Mouse (Mus musculus) spleen, postnatal 0 days (tissue): ENCODE results near the gene Cxcl13. TPM values are rescaled to one million over a fixed set of nuclear protein-coding genes. Genes with fewer than 3 reads are reported as not detected.

Experiments
- polyA plus RNA-seq: library from polyadenylated mRNA; unstranded; fragments of >200 nt; fragmentation: Nextera tagmentation; extraction: Ambion mirVana; gene quantifications from 2 replicates; pipeline ENCODE4 v1.2.1, GENCODE M21; 2015

The Cxcl13 gene
- 21.9 and 30.7 TPM in 2 replicates for polyA plus RNA-seq

GRCm38 (mm10) chr5:95956651-95957050 is at the start of gene Cxcl13:
Gene Cxcl13, plus strand, starts transcription at chr5:95956951.

Other genes starting within 250 kb of the Cxcl13 start
- gene Gm7978, start 220.8 kb upstream of the Cxcl13 start, polyA plus RNA-seq: not detected in 2 replicates
- not detected in 2 replicates for gene Gm7982, start 214.9 kb upstream of the Cxcl13 start, polyA plus RNA-seq
- not detected in 2 replicates for gene E330014E10Rik, start 181.0 kb upstream of the Cxcl13 start, polyA plus RNA-seq
- gene Cnot6l, start 207.2 kb downstream of the Cxcl13 start, polyA plus RNA-seq: 36.2 and 44.2 TPM in 2 replicates